In genomic region chr14:48119648-48120270, GRCm38 (mm10) we compare ENCODE assay signal across 9 mouse cellular contexts. TPM values are rescaled to one million over a fixed set of nuclear protein-coding genes. Genes with fewer than 3 reads are reported as not detected.
DNase-seq lines count a peak whose midpoint lies in the region; ATAC-seq and TF ChIP-seq lines count a peak whose summit lies in the region.
"Had no signal": no experiment of that assay in that cellular context is flagged by ENCODE, and none has a peak within 500 bp of the region (broad histone marks: within the 10 kb centered on the region; RNA-seq: fewer than 3 reads in every experiment).

No protein-coding gene starts in this region.

- intact Hi-C loops in heart, adult 2 months (cut with DNase I): loop anchor here (5.0 kb wide), 3 partner anchors 83 to 238 kb away; no protein-coding TSS in a partner anchor
- intact Hi-C loops in heart, postnatal 36 days (cut with DNase I): loop anchor here (2.0 to 10.0 kb wide), 7 partner anchors 51 to 945 kb away; partner anchors contain the start of genes Ap5m1 and Exoc5
- intact Hi-C loops in left cerebral cortex, postnatal 4 days (cut with DNase I): loop anchor here (5.0 kb wide), 1 partner anchor 238 kb away; no protein-coding TSS in a partner anchor

- peak overlapping the region; percentile 86 for H3K4me2 ChIP-seq in hindbrain, embryonic 13.5 days

- TF ChIP-seq POLR2A in heart, adult 2 months (IDR thresholded peaks at IDR 0.05; ENCODE audit: insufficient read depth, low read depth, low read length): no peak
- no peak for TF ChIP-seq POLR2A in brain, embryonic 14.5 days (IDR thresholded peaks at IDR 0.05; ENCODE audit: borderline replicate concordance, extremely low read depth, insufficient read depth, insufficient read length, poor library complexity, severe bottlenecking)

- H3K9ac ChIP-seq in heart, adult 2 months (ENCODE audit: low read depth, low read length): no peak overlapping the region
- peak overlapping the region; percentile 29; the same call in 1 of the 2 replicates for H3K9ac ChIP-seq in hindbrain, embryonic 13.5 days

- peaks cover 1% of the 10 kb centered on the region; the same call in 1 of the 2 replicates for H3K79me2 ChIP-seq in heart, adult 2 months (replicated peaks; ENCODE audit: control insufficient read depth, insufficient read depth, low read length)

- peaks cover 4% of the 10 kb centered on the region for H3K4me1 ChIP-seq in heart, adult 2 months (ENCODE audit: control insufficient read depth, insufficient read depth, low read length)
- peaks cover 51% of the 10 kb centered on the region for H3K4me1 ChIP-seq in hindbrain, embryonic 13.5 days (replicated peaks)
- peaks cover 58% of the 10 kb centered on the region for H3K4me1 ChIP-seq in midbrain, embryonic 10.5 days

- H3K27ac ChIP-seq in heart, adult 2 months: peak overlapping the region; percentile 91
- no peak overlapping the region for H3K27ac ChIP-seq in hindbrain, embryonic 13.5 days
- no peak overlapping the region for H3K27ac ChIP-seq in midbrain, embryonic 10.5 days (replicated peaks)

- peak overlapping the region; percentile 65 for H3K4me3 ChIP-seq in heart, adult 2 months
- peak overlapping the region; percentile 83 for H3K4me3 ChIP-seq in hindbrain, embryonic 13.5 days
- peak overlapping the region; percentile 94 for H3K4me3 ChIP-seq in midbrain, embryonic 10.5 days

- H3K27me3 ChIP-seq in heart, adult 2 months (ENCODE audit: control insufficient read depth, insufficient read depth, low read length): no peaks in the 10 kb centered on the region
- no peaks in the 10 kb centered on the region for H3K27me3 ChIP-seq in hindbrain, embryonic 13.5 days
- H3K27me3 ChIP-seq in midbrain, embryonic 10.5 days (ENCODE audit: low read depth, poor library complexity, severe bottlenecking): 0 out of 2 replicates have a peak, but pooled peaks cover 4% of the 10 kb centered on the region

- H3K9me3 ChIP-seq in hindbrain, embryonic 13.5 days: no peaks in the 10 kb centered on the region
- no peaks in the 10 kb centered on the region for H3K9me3 ChIP-seq in midbrain, embryonic 10.5 days (replicated peaks)

- H3K36me3 ChIP-seq in heart, adult 2 months (ENCODE audit: control insufficient read depth, insufficient read depth, low read length): no peaks in the 10 kb centered on the region
- H3K36me3 ChIP-seq in hindbrain, embryonic 13.5 days: no peaks in the 10 kb centered on the region
- no peaks in the 10 kb centered on the region for H3K36me3 ChIP-seq in midbrain, embryonic 10.5 days

- no peak for DNase-seq in heart, adult 2 months
- no peak for DNase-seq in heart, postnatal 36 days
- DNase-seq in brain, embryonic 14.5 days (ENCODE audit: low read depth): peak; percentile 73
- no peak for DNase-seq in midbrain, embryonic 10.5 days (ENCODE audit: low spot score)
- no peak for DNase-seq in left cerebral cortex, postnatal 4 days
- DNase-seq in embryo, embryonic 10 days (ENCODE audit: low spot score): no peak
- DNase-seq in layer of hippocampus, adult 9-11 months: no peak
- DNase-seq: kidney, adult 11 months had no signal

- ATAC-seq in hindbrain, embryonic 13.5 days (ENCODE audit: low FRiP score): no peak

- 15% methylated on average over 17 of the region's 17 CpGs for WGBS in heart, adult 2 months
- 9% methylated on average over 17 of the region's 17 CpGs for WGBS in hindbrain, embryonic 13.5 days
- 17% methylated on average over 17 of the region's 17 CpGs for WGBS in midbrain, embryonic 10.5 days

- TF ChIP-seq EP300 in heart, adult 2 months (IDR thresholded peaks at IDR 0.05; ENCODE audit: insufficient read depth, low read depth, low read length): no peak

- TF ChIP-seq CTCF in heart, adult 2 months (IDR thresholded peaks at IDR 0.05): no peak
- no peak for TF ChIP-seq CTCF in brain, embryonic 14.5 days (IDR thresholded peaks at IDR 0.05; ENCODE audit: borderline replicate concordance, extremely low read depth, insufficient read depth, insufficient read length)

RNA-seq across cellular contexts. Expression of gene Peli2, which starts 0.9 kb away (rescaled TPM):
- 10 to 100 TPM; 17.2 to 20.3 TPM for total RNA-seq in heart, adult 2 months (2021)
- polyA plus RNA-seq in heart, adult 2 months (2012; rRNA removed): 8.1 and 10.1 TPM in 2 replicates
- total RNA-seq in heart, postnatal 36 days (2021): 10 to 100 TPM; 17.1 to 22.9 TPM
- polyA plus RNA-seq in brain, embryonic 14.5 days (2012; rRNA removed): 14.0 and 18.0 TPM in 2 replicates
- 8.3 and 10.6 TPM in 2 replicates for polyA plus RNA-seq in hindbrain, embryonic 13.5 days (2015; fragmentation: Nextera tagmentation; extraction: Ambion mirVana)
- polyA plus RNA-seq in midbrain, embryonic 10.5 days (2016; fragmentation: Nextera tagmentation; extraction: Ambion mirVana): 11.9 and 12.6 TPM in 2 replicates
- total RNA-seq in left cerebral cortex, postnatal 4 days (2021): 10 to 100 TPM; 25.5 to 30.8 TPM
